Mouse (Mus musculus) spleen, postnatal 4 days (tissue): ENCODE results near the gene C87436.

Source experiments
- DNase-seq, 2 experiments: peaks; one replicate each; pipeline ENCODE4 v3.0.0; 2022; ENCODE audit warnings: low spot score in 2 of 2

C87436 gene

GRCm38 (mm10) chr6:86438272-86439118 is at the start of gene C87436:
C87436 (plus strand) TSS chr6:86438374.
- peak; percentile 89 to 95 for DNase-seq

- DNase-seq = no peak
These were observed 49.7 kb upstream of the C87436 start for GRCm38 (mm10) chr6:86388461-86388860.

GRCm38 (mm10) chr6:86391326-86391725 is 46.8 kb upstream of the C87436 start:
- DNase-seq = no peak

- no peak for DNase-seq
These were observed 45.0 kb upstream of the C87436 start for GRCm38 (mm10) chr6:86393187-86393586.

GRCm38 (mm10) chr6:86394078-86394720 is 44.0 kb upstream of the C87436 start:
- no peak for DNase-seq

GRCm38 (mm10) chr6:86395021-86395420 is 43.2 kb upstream of the C87436 start:
- DNase-seq = no peak

GRCm38 (mm10) chr6:86395969-86396368 is 42.2 kb upstream of the C87436 start:
- no peak for DNase-seq

GRCm38 (mm10) chr6:86396581-86397256 is 41.5 kb upstream of the C87436 start, which contains the start of gene Pcyox1:
Pcyox1 (minus strand) TSS chr6:86397154.
- DNase-seq = peak; percentile 87 to 93

- no peak for DNase-seq
These were observed 40.8 kb upstream of the C87436 start for GRCm38 (mm10) chr6:86397257-86397980.

GRCm38 (mm10) chr6:86398986-86399385 is 39.2 kb upstream of the C87436 start:
- no peak for DNase-seq

- no peak for DNase-seq
These were observed 38.2 kb upstream of the C87436 start for GRCm38 (mm10) chr6:86399995-86400394.

- DNase-seq = peak; percentile 76 to 83
These were observed 37.2 kb upstream of the C87436 start for GRCm38 (mm10) chr6:86400972-86401371.

GRCm38 (mm10) chr6:86402681-86403607 is 35.2 kb upstream of the C87436 start:
- DNase-seq = no peak

GRCm38 (mm10) chr6:86403728-86404099 is 34.5 kb upstream of the C87436 start:
- peak; percentile 87 to 92 for DNase-seq

GRCm38 (mm10) chr6:86404100-86404861 is 33.9 kb upstream of the C87436 start, which contains the start of gene Tia1:
Tia1 (plus strand) TSS chr6:86404219.
- DNase-seq = peak; percentile 96 to 99

GRCm38 (mm10) chr6:86404996-86405395 is 33.2 kb upstream of the C87436 start:
- no peak for DNase-seq

GRCm38 (mm10) chr6:86406306-86406705 is 31.9 kb upstream of the C87436 start:
- no peak for DNase-seq

- DNase-seq = no peak
These were observed 19.5 kb upstream of the C87436 start for GRCm38 (mm10) chr6:86418711-86419110.

- DNase-seq = no peak
These were observed 18.9 kb upstream of the C87436 start for GRCm38 (mm10) chr6:86419239-86419638.

GRCm38 (mm10) chr6:86420491-86420890 is 17.7 kb upstream of the C87436 start:
- no peak for DNase-seq
